Mouse (Mus musculus) CD4-positive, CD25-positive, alpha-beta regulatory T cell (primary cell): ENCODE data around the gene Smug1. TPM values are rescaled to one million over a fixed set of nuclear protein-coding genes. Genes with fewer than 3 reads are reported as not detected.

Experiments used
- polyA plus RNA-seq: library from polyadenylated mRNA; unstranded; fragments of 100-300 nt; shearing (Covaris generic); gene quantifications from one replicate; pipeline ENCODE4 v1.2.1, GENCODE M21; 2017

Gene Smug1
- 9.8 TPM for polyA plus RNA-seq

GRCm38 (mm10) chr15:103167042-103167615, at the start of gene Smug1:
TSS of gene Smug1 (minus strand) at chr15:103167092.

Other genes with a start within 250 kb of the Smug1 start
- not detected for gene Hoxc13, start 246.0 kb downstream of the Smug1 start, polyA plus RNA-seq
- gene Hoxc12, start 230.3 kb downstream of the Smug1 start, polyA plus RNA-seq, result not detected
- not detected for gene Hoxc11, start 212.7 kb downstream of the Smug1 start, polyA plus RNA-seq
- gene Hoxc10, start 200.3 kb downstream of the Smug1 start, polyA plus RNA-seq, result not detected
- gene Hoxc5, start 199.6 kb downstream of the Smug1 start, polyA plus RNA-seq, result not detected
- gene Hoxc9, start 190.7 kb downstream of the Smug1 start, polyA plus RNA-seq, result 0.08 TPM
- 0.12 TPM for gene Hoxc8, start 176.5 kb downstream of the Smug1 start, polyA plus RNA-seq
- not detected for gene Hoxc6, start 168.8 kb downstream of the Smug1 start, polyA plus RNA-seq
- gene Hoxc4, start 148.2 kb downstream of the Smug1 start, polyA plus RNA-seq, result not detected
- 10.6 TPM for gene Cbx5, start 72.7 kb upstream of the Smug1 start, polyA plus RNA-seq
- 145 TPM for gene Hnrnpa1, start 73.3 kb upstream of the Smug1 start, polyA plus RNA-seq
- 0.55 TPM for gene Nfe2, start 91.3 kb upstream of the Smug1 start, polyA plus RNA-seq
- 176 TPM for gene Copz1, start 105.6 kb upstream of the Smug1 start, polyA plus RNA-seq
- not detected for gene Gpr84, start 143.5 kb upstream of the Smug1 start, polyA plus RNA-seq
- 0.13 TPM for gene Zfp385a, start 173.0 kb upstream of the Smug1 start, polyA plus RNA-seq
- 7.7 TPM for gene Itga5, start 199.7 kb upstream of the Smug1 start, polyA plus RNA-seq